Mouse (Mus musculus) CH12.LX (cell line): ENCODE measurements around the gene Gbp5. TPM values are rescaled to one million over a fixed set of nuclear protein-coding genes. Genes with fewer than 3 reads are reported as not detected.

Experiments
- DNase-seq: peaks from one replicate; pipeline ENCODE4 v3.0.0-alpha.2; 2013; ENCODE audit errors: extremely low read depth
- H3K27ac ChIP-seq: 2 replicates; pipeline ENCODE4 v1.5.1; 2012; ENCODE audit warnings: low read depth, mild to moderate bottlenecking, control low read depth, moderate library complexity; ENCODE audit not compliant: insufficient read depth
- H3K27me3 ChIP-seq: replicated peaks from 2 replicates; pipeline ENCODE3; 2012; ENCODE audit warnings: inconsistent platforms
- H3K36me3 ChIP-seq, 2 experiments: replicated peaks in 1 of 2; 2 replicates each; pipeline versions ENCODE3 to v1.6.1; 2012; ENCODE audit warnings: inconsistent platforms in 1 of 2, low read length in 1 of 2, mild to moderate bottlenecking in 1 of 2, mixed read lengths in 1 of 2, moderate library complexity in 1 of 2; ENCODE audit not compliant: control insufficient read depth in 1 of 2, insufficient read depth in 1 of 2
- H3K4me1 ChIP-seq, 2 experiments: 2 replicates each; pipeline ENCODE4 v1.6.1; 2012; ENCODE audit warnings: inconsistent platforms in 1 of 2, moderate library complexity in 1 of 2; ENCODE audit not compliant: insufficient read depth in 2 of 2, control insufficient read depth in 1 of 2
- H3K4me2 ChIP-seq: 2 replicates; pipeline ENCODE4 v1.6.1; 2012; ENCODE audit warnings: low read depth, mild to moderate bottlenecking, control low read depth; ENCODE audit not compliant: poor library complexity, insufficient read depth, severe bottlenecking
- H3K4me3 ChIP-seq, 3 experiments: fragments of 150-350 bp in 1 of 3; sonication (generic) in 1 of 3; replicated peaks in 1 of 3; 2 replicates each; pipeline versions ENCODE3 to v1.5.1; 2011 to 2012; ENCODE audit warnings: low read depth in 2 of 3, low read length in 2 of 3, mild to moderate bottlenecking in 2 of 3, moderate library complexity in 2 of 3, control low read depth in 1 of 3, improper control_type of control experiment in 1 of 3, inconsistent platforms in 1 of 3, mixed read lengths in 1 of 3; ENCODE audit not compliant: poor library complexity in 1 of 3
- H3K79me2 ChIP-seq: replicated peaks from 2 replicates; pipeline ENCODE4 v1.6.1; 2012; ENCODE audit warnings: mild to moderate bottlenecking, moderate library complexity; ENCODE audit not compliant: control insufficient read depth, poor library complexity, insufficient read depth, severe bottlenecking; ENCODE audit errors: extremely low read depth
- H3K9ac ChIP-seq: 2 replicates; pipeline ENCODE4 v1.6.1; 2012; ENCODE audit warnings: low read depth, mild to moderate bottlenecking, control low read depth, moderate library complexity; ENCODE audit not compliant: insufficient read depth
- H3K9me3 ChIP-seq: replicated peaks from 2 replicates; pipeline ENCODE3; 2012; ENCODE audit warnings: low read length, inconsistent platforms, mixed read lengths
- EP300 ChIP-seq: IDR thresholded peaks from 2 replicates; pipeline ENCODE4 v1.6.1; 2011; ENCODE audit warnings: low read length, improper control_type of control experiment
- ETS1 ChIP-seq: conservative IDR thresholded peaks from 2 replicates; pipeline ENCODE4 v1.6.1; 2012; ENCODE audit warnings: low read depth, mild to moderate bottlenecking, inconsistent platforms, low read length, improper control_type of control experiment, moderate library complexity
- MAX ChIP-seq: IDR thresholded peaks from 2 replicates; pipeline ENCODE4 v1.6.1; 2011; ENCODE audit warnings: low read length, improper control_type of control experiment
- MEF2A ChIP-seq: IDR thresholded peaks from 2 replicates; pipeline ENCODE4 v1.6.1; 2014; ENCODE audit warnings: low read depth, mild to moderate bottlenecking, inconsistent platforms, low read length, improper control_type of control experiment, borderline replicate concordance
- MXI1 ChIP-seq: IDR thresholded peaks from 2 replicates; pipeline ENCODE4 v1.6.1; 2011; ENCODE audit warnings: mild to moderate bottlenecking, low read depth, low read length, improper control_type of control experiment
- MYC ChIP-seq: IDR thresholded peaks from 2 replicates; pipeline ENCODE4 v1.6.1; 2011; ENCODE audit warnings: low read depth, mild to moderate bottlenecking, improper control_type of control experiment, low read length
- NELFE ChIP-seq: IDR thresholded peaks from 2 replicates; pipeline ENCODE4 v1.6.1; 2011; ENCODE audit warnings: low read depth, low read length, improper control_type of control experiment
- PAX5 ChIP-seq: IDR thresholded peaks from 2 replicates; pipeline ENCODE4 v1.6.1; 2012; ENCODE audit warnings: low read length, inconsistent platforms, mixed read lengths
- RAD21 ChIP-seq: IDR thresholded peaks from 2 replicates; pipeline ENCODE4 v1.6.1; 2011; ENCODE audit warnings: low read depth, mild to moderate bottlenecking, low read length, improper control_type of control experiment, moderate library complexity
- SIN3A ChIP-seq: IDR thresholded peaks from 2 replicates; pipeline ENCODE4 v1.6.1; 2012; ENCODE audit warnings: low read length, improper control_type of control experiment, inconsistent platforms
- SMC3 ChIP-seq: IDR thresholded peaks from 2 replicates; pipeline ENCODE4 v1.6.1; 2011; ENCODE audit warnings: low read depth, low read length, improper control_type of control experiment
- TBP ChIP-seq: conservative IDR thresholded peaks from 2 replicates; pipeline ENCODE4 v1.6.1; 2011; ENCODE audit warnings: low read depth, low read length, improper control_type of control experiment
- TCF12 ChIP-seq: IDR thresholded peaks from 2 replicates; pipeline ENCODE4 v1.6.1; 2014; ENCODE audit warnings: low read depth, mild to moderate bottlenecking, inconsistent platforms, low read length, improper control_type of control experiment
- UBTF ChIP-seq: IDR thresholded peaks from 2 replicates; pipeline ENCODE4 v1.6.1; 2012; ENCODE audit warnings: low read depth, mild to moderate bottlenecking, inconsistent platforms, low read length, improper control_type of control experiment, moderate library complexity
- USF2 ChIP-seq: conservative IDR thresholded peaks from 2 replicates; pipeline ENCODE4 v1.6.1; 2011; ENCODE audit warnings: low read depth, low read length, improper control_type of control experiment
- ZC3H11A ChIP-seq: IDR thresholded peaks from 2 replicates; pipeline ENCODE4 v1.6.1; 2012; ENCODE audit warnings: low read depth, mild to moderate bottlenecking, inconsistent platforms, low read length, improper control_type of control experiment
- ZKSCAN1 ChIP-seq: IDR thresholded peaks from 2 replicates; pipeline ENCODE4 v1.6.1; 2012; ENCODE audit warnings: low read depth, inconsistent platforms, low read length, improper control_type of control experiment, borderline replicate concordance
- ZMIZ1 ChIP-seq: IDR thresholded peaks from 2 replicates; pipeline ENCODE4 v1.6.1; 2012; ENCODE audit warnings: low read depth, mild to moderate bottlenecking, inconsistent platforms, low read length, improper control_type of control experiment
- ZNF384 ChIP-seq: IDR thresholded peaks from 2 replicates; pipeline ENCODE4 v1.6.1; 2012; ENCODE audit warnings: low read depth, low read length, improper control_type of control experiment, inconsistent platforms
- dilution Hi-C: fragments of 300-500 bp; cut with MboI; formaldehyde crosslinking; loops from 2 replicates; pipeline ENCODE4 v1.14.3; 2020; ENCODE audit warnings: low sequenced_read_pairs; ENCODE audit not compliant: extremely low pct_unique_long_range_greater_than_20kb, extremely low pct_ligation_motif_present
- in situ Hi-C: fragments of 300-500 bp; cut with MboI; formaldehyde crosslinking; loops from 3 replicates; pipeline ENCODE4 v1.14.3; 2019; ENCODE audit warnings: low sequenced_read_pairs, low pct_ligation_motif_present, low pct_unique_long_range_greater_than_20kb, mixed read lengths
- polyA plus RNA-seq: library from polyadenylated mRNA; unstranded; fragments of >175 nt; gene quantifications from 2 replicates; pipeline ENCODE4 v1.2.1, GENCODE M21; 2012; ENCODE audit warnings: low read depth; ENCODE audit not compliant: insufficient read length
- total RNA-seq, 2 experiments: library from RNA; depleted of rRNA; stranded (reverse); fragments of 300-350 nt in 1 of 2; fragments of >200 nt in 1 of 2; gene quantifications; 2 replicates each; pipeline ENCODE4 v1.2.3; 2012 to 2014

Gbp5 gene
- total and polyA plus RNA-seq, 3 experiments, result 1.3 to 16.1 (median 4.8) TPM

DNA sequence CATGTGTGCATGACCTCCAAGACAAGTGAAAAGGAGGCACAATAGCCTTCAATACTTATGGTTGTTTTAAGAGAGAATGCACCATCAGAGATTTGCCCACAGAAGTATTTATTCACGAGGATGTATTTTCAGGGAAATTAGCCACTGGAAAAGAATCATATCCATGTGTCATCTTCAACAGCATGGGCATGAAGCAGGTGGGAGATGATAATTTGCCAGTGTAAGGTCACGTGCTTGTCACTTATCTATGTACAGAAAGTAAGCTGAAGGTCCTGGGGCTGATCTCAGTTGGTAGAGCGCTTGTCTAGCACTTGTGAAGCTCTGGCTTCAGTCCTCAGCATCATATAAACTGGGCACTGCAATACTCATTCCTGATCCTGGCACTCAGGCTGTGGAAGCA lies 37.8 kb downstream of the Gbp5 start:
- Histone ChIP-seq H3K4me1 (peaks cover 16 to 40% of the 10 kb centered on the region in 2 experiments), H3K9ac (no peak overlapping the region), H3K27me3 (no peaks in the 10 kb centered on the region), H3K4me3 (no peak overlapping the region), H3K4me2 (no peak overlapping the region), H3K36me3 (no peaks in the 10 kb centered on the region), H3K9me3 (no peaks in the 10 kb centered on the region), H3K27ac (no peak overlapping the region), H3K79me2 (no peaks in the 10 kb centered on the region)
- dilution Hi-C loops, result no loop called here
- in situ Hi-C loops, result no loop called here
- DNase-seq, result no peak
- TF ChIP-seq UBTF (no peak), RAD21 (no peak), TBP (no peak), MEF2A (no peak), SIN3A (no peak), MXI1 (no peak), ZNF384 (no peak), MYC (no peak), TCF12 (no peak)

DNA sequence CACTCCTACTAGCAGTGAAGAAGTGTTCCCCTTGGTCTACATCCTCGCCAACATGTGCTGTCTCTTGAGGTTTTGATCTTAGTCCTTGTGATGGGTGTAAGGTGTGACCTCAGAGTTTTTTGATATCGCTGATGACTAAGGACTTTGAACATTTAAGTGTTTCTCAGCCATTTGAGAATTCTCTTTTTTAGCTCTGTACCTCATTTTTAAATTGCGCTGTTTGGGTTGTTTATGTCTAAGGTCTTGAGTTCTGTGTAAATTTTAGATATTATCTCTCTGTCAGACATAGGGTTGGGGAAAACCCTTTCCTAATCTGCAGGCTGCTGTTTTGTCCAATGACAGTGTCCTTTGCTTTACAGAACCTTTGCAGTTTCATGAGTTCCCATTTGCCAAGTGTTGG lies 39.4 kb downstream of the Gbp5 start:
- TF ChIP-seq ZKSCAN1, result no peak
- no peak for TF ChIP-seq USF2
- no peak for TF ChIP-seq ZMIZ1
- no peak for TF ChIP-seq NELFE
- TF ChIP-seq SMC3, result no peak
- TF ChIP-seq MAX, result no peak
- no peak for TF ChIP-seq EP300
- TF ChIP-seq ETS1, result no peak
- TF ChIP-seq PAX5, result no peak
- no peak for TF ChIP-seq ZC3H11A
- Histone ChIP-seq H3K36me3 (no peaks in the 10 kb centered on the region), H3K27ac (no peak overlapping the region), H3K9me3 (no peaks in the 10 kb centered on the region), H3K27me3 (no peaks in the 10 kb centered on the region), H3K4me3 (no peak overlapping the region), H3K4me1 (peaks cover 12 to 31% of the 10 kb centered on the region in 2 experiments), H3K79me2 (no peaks in the 10 kb centered on the region), H3K9ac (no peak overlapping the region), H3K4me2 (no peak overlapping the region)
- in situ Hi-C loops (no loop called here), dilution Hi-C loops (no loop called here)
- DNase-seq, result no peak
